Mouse (Mus musculus): ENCODE measurements around the gene Fcrl5. TPM values are rescaled to one million over a fixed set of nuclear protein-coding genes. Genes with fewer than 3 reads are reported as not detected.

Fcrl5 gene
- polyA plus RNA-seq, 1 experiment, result not detected

DNA sequence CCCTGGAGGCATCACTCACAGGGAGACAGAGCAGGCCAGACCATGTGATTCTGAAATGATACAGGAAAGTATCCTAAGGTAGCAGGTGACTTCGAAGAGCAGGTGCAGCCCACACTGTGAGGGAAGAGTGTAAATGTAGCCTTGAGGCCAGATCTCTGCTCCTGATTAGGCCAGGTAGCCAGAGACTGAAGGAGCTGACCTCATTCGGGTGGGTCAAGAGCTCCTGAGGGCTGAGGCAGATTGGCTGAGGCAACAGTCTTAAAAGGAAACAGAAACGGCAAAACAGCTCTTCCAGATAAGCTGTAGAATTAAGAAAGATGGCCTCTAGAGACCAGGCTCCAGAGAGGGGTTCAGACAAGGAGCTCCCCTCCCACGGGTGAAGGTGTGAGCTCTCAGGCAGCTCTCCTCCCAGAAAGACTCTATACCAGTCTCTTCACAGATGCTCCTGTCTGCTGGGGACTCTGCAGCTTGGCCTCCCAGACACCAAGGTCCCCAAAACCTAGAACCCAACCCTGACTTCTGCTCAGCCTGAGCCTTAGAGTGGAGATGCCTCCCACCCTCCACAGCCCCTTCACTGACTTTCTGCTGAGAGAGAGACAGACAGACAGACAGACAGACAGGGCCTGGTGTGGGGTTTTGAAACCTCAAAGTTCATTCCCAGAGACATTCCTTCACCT is 69.3 kb downstream of the Fcrl5 start:
- WGBS, result 63% methylated on average over 4 of the region's 4 CpGs

GRCm38 (mm10) chr3:87506456-87507416 is 71.2 kb downstream of the Fcrl5 start:
- Histone ChIP-seq H3K4me3 (replicated peaks; ENCODE audit: control insufficient read depth, low read depth, low read length) (no peak overlapping the region), H3K27ac (ENCODE audit: control insufficient read depth, insufficient read depth, low read depth, low read length, poor library complexity) (peak overlapping the region; percentile 70; the same call in 1 of the 2 replicates), H3K4me1 (ENCODE audit: control insufficient read depth, insufficient read depth, low read length) (no peaks in the 10 kb centered on the region; the same call in 1 of the 2 replicates)
- 38% methylated on average over 12 of the region's 12 CpGs for WGBS
- TF ChIP-seq POLR2A (IDR thresholded peaks at IDR 0.05; ENCODE audit: borderline replicate concordance, control insufficient read depth, low read depth, low read length), result no peak
- TF ChIP-seq CTCF (IDR thresholded peaks at IDR 0.05; ENCODE audit: control insufficient read depth, insufficient read depth, low read length), result no peak

More for the DNA sequence above, 69.3 kb downstream of the Fcrl5 start:
- Histone ChIP-seq H3K27ac (ENCODE audit: control insufficient read depth, insufficient read depth, low read depth, low read length, poor library complexity) (no peak overlapping the region), H3K4me3 (replicated peaks; ENCODE audit: control insufficient read depth, low read depth, low read length) (no peak overlapping the region), H3K4me1 (ENCODE audit: control insufficient read depth, insufficient read depth, low read length) (peaks cover 5% of the 10 kb centered on the region)
- TF ChIP-seq CTCF (IDR thresholded peaks at IDR 0.05; ENCODE audit: control insufficient read depth, insufficient read depth, low read length), result no peak
- TF ChIP-seq POLR2A (IDR thresholded peaks at IDR 0.05; ENCODE audit: borderline replicate concordance, control insufficient read depth, low read depth, low read length), result no peak

GRCm38 (mm10) chr3:87508205-87508901 is 72.8 kb downstream of the Fcrl5 start:
- Histone ChIP-seq H3K27ac (ENCODE audit: control insufficient read depth, insufficient read depth, low read depth, low read length, poor library complexity) (no peak overlapping the region), H3K4me1 (ENCODE audit: control insufficient read depth, insufficient read depth, low read length) (no peaks in the 10 kb centered on the region; the same call in 1 of the 2 replicates), H3K4me3 (replicated peaks; ENCODE audit: control insufficient read depth, low read depth, low read length) (no peak overlapping the region)
- WGBS, result 34% methylated on average over 17 of the region's 17 CpGs
- TF ChIP-seq POLR2A (IDR thresholded peaks at IDR 0.05; ENCODE audit: borderline replicate concordance, control insufficient read depth, low read depth, low read length) (no peak), CTCF (IDR thresholded peaks at IDR 0.05; ENCODE audit: control insufficient read depth, insufficient read depth, low read length) (peak; percentile 92)

DNA sequence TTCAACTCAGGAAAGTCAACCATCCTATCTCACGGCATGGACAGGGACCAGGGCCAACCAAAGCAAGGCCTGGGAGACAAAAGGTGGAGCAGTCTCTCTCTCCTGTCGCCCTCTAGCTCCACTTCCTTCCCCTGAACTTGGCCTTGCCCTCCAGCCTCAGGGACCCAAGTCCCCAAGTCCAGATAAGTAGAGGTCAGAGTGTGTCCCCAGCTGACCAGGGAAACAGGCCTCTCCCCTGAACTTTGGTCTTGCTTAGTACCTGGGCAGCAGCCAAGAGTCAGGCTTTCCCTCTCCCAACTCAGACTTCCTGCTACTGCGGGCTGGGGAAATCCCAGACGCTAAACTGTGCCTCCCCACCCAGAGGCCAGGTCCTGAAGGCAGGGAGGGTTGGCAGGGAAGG is 73.5 kb downstream of the Fcrl5 start:
- 9% methylated on average over 4 of the region's 4 CpGs for WGBS
- H3K4me1 ChIP-seq (ENCODE audit: control insufficient read depth, insufficient read depth, low read length), result no peaks in the 10 kb centered on the region; the same call in 1 of the 2 replicates

GRCm38 (mm10) chr3:87510832-87511231 is 75.3 kb downstream of the Fcrl5 start:
- 86% methylated on average over 9 of the region's 9 CpGs for WGBS
- TF ChIP-seq CTCF (IDR thresholded peaks at IDR 0.05; ENCODE audit: control insufficient read depth, insufficient read depth, low read length) (no peak), POLR2A (IDR thresholded peaks at IDR 0.05; ENCODE audit: borderline replicate concordance, control insufficient read depth, low read depth, low read length) (no peak)
- Histone ChIP-seq H3K4me3 (replicated peaks; ENCODE audit: control insufficient read depth, low read depth, low read length) (no peak overlapping the region), H3K4me1 (ENCODE audit: control insufficient read depth, insufficient read depth, low read length) (no peaks in the 10 kb centered on the region; the same call in 1 of the 2 replicates), H3K27ac (ENCODE audit: control insufficient read depth, insufficient read depth, low read depth, low read length, poor library complexity) (no peak overlapping the region)

More for the DNA sequence above, 73.5 kb downstream of the Fcrl5 start:
- no peak overlapping the region for H3K4me3 ChIP-seq (replicated peaks; ENCODE audit: control insufficient read depth, low read depth, low read length)
- TF ChIP-seq CTCF (IDR thresholded peaks at IDR 0.05; ENCODE audit: control insufficient read depth, insufficient read depth, low read length) (no peak), POLR2A (IDR thresholded peaks at IDR 0.05; ENCODE audit: borderline replicate concordance, control insufficient read depth, low read depth, low read length) (no peak)
- no peak overlapping the region for H3K27ac ChIP-seq (ENCODE audit: control insufficient read depth, insufficient read depth, low read depth, low read length, poor library complexity)

DNA sequence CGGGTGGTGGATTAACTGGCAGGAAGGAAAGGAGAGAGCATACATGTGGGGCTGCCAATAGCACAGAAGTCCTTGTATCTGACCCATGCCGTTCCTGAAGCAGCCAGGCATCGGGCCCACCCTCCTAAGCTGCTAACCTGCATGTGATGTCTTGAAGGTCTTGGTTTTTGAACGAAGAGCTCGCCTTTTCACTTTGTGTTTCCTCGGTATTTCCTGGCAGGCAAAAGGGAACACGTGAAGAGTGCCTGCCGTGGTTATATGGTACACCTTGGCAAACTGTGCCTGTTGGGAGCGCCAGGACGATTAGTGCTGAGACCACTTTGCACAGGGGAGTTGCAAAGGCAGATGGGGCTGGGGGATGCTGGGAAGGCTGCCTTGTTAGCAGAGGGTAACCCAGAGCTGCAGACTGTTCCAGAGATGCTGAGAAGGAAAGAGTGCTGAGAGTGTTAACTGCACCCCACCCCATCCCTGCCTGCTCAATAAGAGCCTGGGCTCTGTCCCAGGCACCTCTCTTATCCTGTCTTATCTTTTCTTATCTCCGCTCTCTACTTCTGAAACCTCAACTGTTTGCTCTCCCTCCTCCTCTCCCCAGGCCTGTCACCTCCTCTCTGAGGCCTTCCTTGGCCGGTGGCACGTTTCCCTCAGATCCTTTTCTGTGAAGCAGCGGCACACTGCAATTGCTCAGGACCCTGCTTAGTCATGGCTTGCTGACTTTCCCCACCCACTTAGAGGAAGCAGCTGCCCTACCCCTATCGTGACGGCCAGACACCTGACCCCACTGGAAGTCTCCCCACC is 76.6 kb downstream of the Fcrl5 start:
- TF ChIP-seq CTCF (IDR thresholded peaks at IDR 0.05; ENCODE audit: control insufficient read depth, insufficient read depth, low read length), result no peak
- no peak for TF ChIP-seq POLR2A (IDR thresholded peaks at IDR 0.05; ENCODE audit: borderline replicate concordance, control insufficient read depth, low read depth, low read length)
- 10% methylated on average over 16 of the region's 16 CpGs for WGBS
- no peak overlapping the region for H3K4me3 ChIP-seq (replicated peaks; ENCODE audit: control insufficient read depth, low read depth, low read length)
- no peak overlapping the region for H3K27ac ChIP-seq (ENCODE audit: control insufficient read depth, insufficient read depth, low read depth, low read length, poor library complexity)
- no peaks in the 10 kb centered on the region; the same call in 1 of the 2 replicates for H3K4me1 ChIP-seq (ENCODE audit: control insufficient read depth, insufficient read depth, low read length)

- WGBS, result 20% methylated on average over 13 of the region's 13 CpGs
- no peak overlapping the region for H3K4me3 ChIP-seq (replicated peaks; ENCODE audit: control insufficient read depth, low read depth, low read length)
- peak overlapping the region; percentile 51; the same call in 1 of the 2 replicates for H3K27ac ChIP-seq (ENCODE audit: control insufficient read depth, insufficient read depth, low read depth, low read length, poor library complexity)
- TF ChIP-seq CTCF (IDR thresholded peaks at IDR 0.05; ENCODE audit: control insufficient read depth, insufficient read depth, low read length), result no peak
- TF ChIP-seq POLR2A (IDR thresholded peaks at IDR 0.05; ENCODE audit: borderline replicate concordance, control insufficient read depth, low read depth, low read length), result no peak
- no peaks in the 10 kb centered on the region; the same call in 1 of the 2 replicates for H3K4me1 ChIP-seq (ENCODE audit: control insufficient read depth, insufficient read depth, low read length)
Observed at GRCm38 (mm10) chr3:87515567-87516081, 80.1 kb downstream of the Fcrl5 start.

Data from bone marrow, adult 2 months (tissue).